ENCODE assay signal across 11 mouse cellular contexts in genomic region chr3:79928409-79928808, GRCm38 (mm10).
"Had no signal": no experiment of that assay in that cellular context is flagged by ENCODE, and none has a peak within 500 bp of the region (broad histone marks: within the 10 kb centered on the region; RNA-seq: fewer than 3 reads in every experiment).

No protein-coding gene starts in this region.

- H3K4me3 ChIP-seq: limb, embryonic 13.5 days; liver, embryonic 15.5 days; midbrain, embryonic 12.5 days had no signal

- H3K27me3 ChIP-seq: limb, embryonic 13.5 days; liver, embryonic 15.5 days; midbrain, embryonic 12.5 days had no signal

- H3K36me3 ChIP-seq: limb, embryonic 13.5 days; liver, embryonic 15.5 days; midbrain, embryonic 12.5 days had no signal

- H3K4me2 ChIP-seq: limb, embryonic 13.5 days; liver, embryonic 15.5 days; lung, embryonic 14.5 days; midbrain, embryonic 12.5 days had no signal

- H3K9me3 ChIP-seq: limb, embryonic 13.5 days; liver, embryonic 15.5 days; midbrain, embryonic 12.5 days had no signal

- DNase-seq: kidney, postnatal 36 days; left cerebral cortex, postnatal 4 days; lung, embryonic 14.5 days; right cerebral cortex, adult 18-20 months; right cerebral cortex, postnatal 25 days; thymus, postnatal 36 days had no signal

- H3K4me1 ChIP-seq: limb, embryonic 13.5 days; liver, embryonic 15.5 days had no signal

- H3K27ac ChIP-seq: kidney, postnatal 0 days; limb, embryonic 13.5 days; liver, embryonic 15.5 days; midbrain, embryonic 12.5 days had no signal

- H3K9ac ChIP-seq: limb, embryonic 13.5 days; liver, embryonic 15.5 days; lung, embryonic 14.5 days; midbrain, embryonic 12.5 days had no signal

- ATAC-seq: midbrain, embryonic 16.5 days had no signal
